Mouse (Mus musculus): Measurements from ENCODE around the gene Scd4. TPM values are rescaled to one million over a fixed set of nuclear protein-coding genes. Genes with fewer than 3 reads are reported as not detected.
A peak's percentile ranks its signal among the peaks of the same experiment; 100 is the strongest.
"Not testable (repeated sequence)": the region's sequence is repeated elsewhere in the genome, so short reads cannot be mapped to it uniquely, and the experiment has no call there.

Gene Scd4
- polyA plus RNA-seq, 1 experiment from 2014 or later: 0.06 TPM

GRCm38 (mm10) chr19:44332326-44332725 is 566 bp upstream of the Scd4 start:
- Histone ChIP-seq H3K27ac (replicated peaks) (no peak overlapping the region), H3K27me3 (ENCODE audit: low read depth, poor library complexity, severe bottlenecking) (no peaks in the 10 kb centered on the region), H3K9me3 (replicated peaks) (no peaks in the 10 kb centered on the region), H3K4me1 (no peaks in the 10 kb centered on the region; the same call in 1 of the 2 replicates), H3K36me3 (no peaks in the 10 kb centered on the region), H3K4me3 (no peak overlapping the region)
- DNase-seq (ENCODE audit: low spot score): no peak
- WGBS: 81% methylated on average over 8 of the region's 8 CpGs

GRCm38 (mm10) chr19:44333991-44334390 is 1.1 kb downstream of the Scd4 start:
- Histone ChIP-seq H3K27ac (replicated peaks) (no peak overlapping the region), H3K4me1 (no peaks in the 10 kb centered on the region; the same call in 1 of the 2 replicates), H3K9me3 (replicated peaks) (no peaks in the 10 kb centered on the region), H3K4me3 (no peak overlapping the region), H3K27me3 (ENCODE audit: low read depth, poor library complexity, severe bottlenecking) (no peaks in the 10 kb centered on the region), H3K36me3 (no peaks in the 10 kb centered on the region)
- DNase-seq (ENCODE audit: low spot score): no peak
- WGBS: 88% methylated on average over 9 of the region's 9 CpGs

GRCm38 (mm10) chr19:44335876-44336662 is 3.2 kb downstream of the Scd4 start:
- Histone ChIP-seq H3K9me3 (replicated peaks) (no peaks in the 10 kb centered on the region), H3K4me1 (no peaks in the 10 kb centered on the region; the same call in 1 of the 2 replicates), H3K36me3 (no peaks in the 10 kb centered on the region), H3K4me3 (no peak overlapping the region), H3K27me3 (ENCODE audit: low read depth, poor library complexity, severe bottlenecking) (no peaks in the 10 kb centered on the region), H3K27ac (replicated peaks) (no peak overlapping the region)
- WGBS: 81% methylated on average over 6 of the region's 6 CpGs
- DNase-seq (ENCODE audit: low spot score): no peak

GRCm38 (mm10) chr19:44349689-44350088 is 16.8 kb downstream of the Scd4 start:
- no peak for DNase-seq (ENCODE audit: low spot score)
- Histone ChIP-seq H3K36me3 (no peaks in the 10 kb centered on the region), H3K9me3 (replicated peaks) (no peaks in the 10 kb centered on the region), H3K4me1 (no peaks in the 10 kb centered on the region), H3K27me3 (ENCODE audit: low read depth, poor library complexity, severe bottlenecking) (no peaks in the 10 kb centered on the region), H3K27ac (replicated peaks) (no peak overlapping the region), H3K4me3 (no peak overlapping the region)
- 90% methylated on average over 8 of the region's 8 CpGs for WGBS

- Histone ChIP-seq H3K4me3 (no peak overlapping the region), H3K36me3 (no peaks in the 10 kb centered on the region), H3K4me1 (no peaks in the 10 kb centered on the region), H3K27ac (replicated peaks) (no peak overlapping the region), H3K27me3 (ENCODE audit: low read depth, poor library complexity, severe bottlenecking) (no peaks in the 10 kb centered on the region), H3K9me3 (replicated peaks) (no peaks in the 10 kb centered on the region)
- 83% methylated on average over 7 of the region's 7 CpGs for WGBS
- no peak for DNase-seq (ENCODE audit: low spot score)
Measured at GRCm38 (mm10) chr19:44351756-44352155, 18.9 kb downstream of the Scd4 start.

GRCm38 (mm10) chr19:44358700-44359099 is 25.8 kb downstream of the Scd4 start:
- H3K27me3 ChIP-seq (ENCODE audit: low read depth, poor library complexity, severe bottlenecking): no peaks in the 10 kb centered on the region
- H3K27ac ChIP-seq (replicated peaks): 0 out of 2 replicates have a peak overlapping the region, but pooled peaks have one; percentile 33
- no peak for DNase-seq (ENCODE audit: low spot score)
- no peaks in the 10 kb centered on the region for H3K36me3 ChIP-seq
- WGBS: 59% methylated on average over 8 of the region's 8 CpGs
- H3K4me1 ChIP-seq: peaks cover 5% of the 10 kb centered on the region; the same call in 1 of the 2 replicates
- no peak overlapping the region for H3K4me3 ChIP-seq
- 0 out of 2 replicates have a peak, but pooled peaks cover 5% of the 10 kb centered on the region for H3K9me3 ChIP-seq (replicated peaks)

GRCm38 (mm10) chr19:44363529-44363928 is 30.6 kb downstream of the Scd4 start:
- no peaks in the 10 kb centered on the region for H3K36me3 ChIP-seq
- H3K4me3 ChIP-seq: no peak overlapping the region; the same call in 1 of the 2 replicates
- peaks cover 5% of the 10 kb centered on the region; the same call in 1 of the 2 replicates for H3K4me1 ChIP-seq
- no peaks in the 10 kb centered on the region for H3K27me3 ChIP-seq (ENCODE audit: low read depth, poor library complexity, severe bottlenecking)
- 0 out of 2 replicates have a peak, but pooled peaks cover 5% of the 10 kb centered on the region for H3K9me3 ChIP-seq (replicated peaks)
- peak; percentile 66 for DNase-seq (ENCODE audit: low spot score)
- WGBS: 19% methylated on average over 13 of the region's 13 CpGs
- H3K27ac ChIP-seq (replicated peaks): no peak overlapping the region

- Histone ChIP-seq H3K4me1 (peaks cover 2% of the 10 kb centered on the region; the same call in 1 of the 2 replicates), H3K27ac (replicated peaks) (no peak overlapping the region), H3K9me3 (replicated peaks) (0 out of 2 replicates have a peak, but pooled peaks cover 5% of the 10 kb centered on the region), H3K4me3 (no peak overlapping the region), H3K27me3 (ENCODE audit: low read depth, poor library complexity, severe bottlenecking) (no peaks in the 10 kb centered on the region), H3K36me3 (no peaks in the 10 kb centered on the region)
- 90% methylated on average over 8 of the region's 8 CpGs for WGBS
- DNase-seq (ENCODE audit: low spot score): no peak
Measured at GRCm38 (mm10) chr19:44364029-44364428, 31.1 kb downstream of the Scd4 start.

GRCm38 (mm10) chr19:44365733-44366132 is 32.8 kb downstream of the Scd4 start:
- Histone ChIP-seq H3K27ac (replicated peaks) (no peak overlapping the region), H3K9me3 (replicated peaks) (0 out of 2 replicates have a peak, but pooled peaks cover 2% of the 10 kb centered on the region), H3K36me3 (no peaks in the 10 kb centered on the region), H3K27me3 (ENCODE audit: low read depth, poor library complexity, severe bottlenecking) (no peaks in the 10 kb centered on the region), H3K4me1 (no peaks in the 10 kb centered on the region), H3K4me3 (no peak overlapping the region)
- 92% methylated on average over 4 of the region's 4 CpGs for WGBS
- DNase-seq (ENCODE audit: low spot score): no peak

GRCm38 (mm10) chr19:44367076-44367475 is 34.2 kb downstream of the Scd4 start:
- not testable (repeated sequence) for DNase-seq (ENCODE audit: low spot score); H3K9me3 ChIP-seq (replicated peaks); H3K27ac ChIP-seq (replicated peaks); H3K36me3 ChIP-seq; H3K4me1 ChIP-seq; H3K27me3 ChIP-seq (ENCODE audit: low read depth, poor library complexity, severe bottlenecking); H3K4me3 ChIP-seq
- 85% methylated on average over 10 of the region's 10 CpGs for WGBS

- no peak for DNase-seq (ENCODE audit: low spot score)
- Histone ChIP-seq H3K9me3 (replicated peaks) (no peaks in the 10 kb centered on the region), H3K4me3 (no peak overlapping the region), H3K4me1 (no peaks in the 10 kb centered on the region), H3K27me3 (ENCODE audit: low read depth, poor library complexity, severe bottlenecking) (no peaks in the 10 kb centered on the region), H3K36me3 (no peaks in the 10 kb centered on the region), H3K27ac (replicated peaks) (no peak overlapping the region)
- WGBS: 80% methylated on average over 8 of the region's 8 CpGs
Measured at GRCm38 (mm10) chr19:44369371-44369770, 36.5 kb downstream of the Scd4 start.

- DNase-seq (ENCODE audit: low spot score): no peak
- H3K4me3 ChIP-seq: no peak overlapping the region
- H3K4me1 ChIP-seq: no peaks in the 10 kb centered on the region
- WGBS: 83% methylated on average over 5 of the region's 5 CpGs
- H3K36me3 ChIP-seq: no peaks in the 10 kb centered on the region
- no peaks in the 10 kb centered on the region for H3K9me3 ChIP-seq (replicated peaks)
- no peak overlapping the region for H3K27ac ChIP-seq (replicated peaks)
- H3K27me3 ChIP-seq (ENCODE audit: low read depth, poor library complexity, severe bottlenecking): no peaks in the 10 kb centered on the region
Measured at GRCm38 (mm10) chr19:44370231-44370630, 37.3 kb downstream of the Scd4 start.

GRCm38 (mm10) chr19:44372969-44373368 is 40.1 kb downstream of the Scd4 start:
- DNase-seq (ENCODE audit: low spot score): peak; percentile 71
- H3K27ac ChIP-seq (replicated peaks): no peak overlapping the region
- H3K4me1 ChIP-seq: peaks cover 12% of the 10 kb centered on the region
- no peaks in the 10 kb centered on the region for H3K9me3 ChIP-seq (replicated peaks)
- no peaks in the 10 kb centered on the region for H3K36me3 ChIP-seq
- H3K27me3 ChIP-seq (ENCODE audit: low read depth, poor library complexity, severe bottlenecking): no peaks in the 10 kb centered on the region
- H3K4me3 ChIP-seq: no peak overlapping the region
- 25% methylated on average over 6 of the region's 6 CpGs for WGBS
